Mouse (Mus musculus): ENCODE results near the gene Htra2. TPM values are rescaled to one million over a fixed set of nuclear protein-coding genes. Genes with fewer than 3 reads are reported as not detected.

Gene Htra2
- polyA plus RNA-seq, 1 experiment from 2014 or later: 76.6 TPM

- Histone ChIP-seq H3K27ac (0 out of 2 replicates have a peak overlapping the region, but pooled peaks have one; percentile 4), H3K4me3 (no peak overlapping the region), H3K9me3 (no peaks in the 10 kb centered on the region), H3K27me3 (peaks cover 3% of the 10 kb centered on the region; the same call in 1 of the 2 replicates), H3K36me3 (no peaks in the 10 kb centered on the region), H3K4me2 (no peak overlapping the region; the same call in 1 of the 2 replicates), H3K4me1 (peaks cover 21% of the 10 kb centered on the region), H3K9ac (no peak overlapping the region)
- 79% methylated on average over 8 of the region's 8 CpGs for WGBS
- no peak for ATAC-seq (ENCODE audit: borderline replicate concordance, extremely low read depth, low FRiP score, low TSS enrichment)
Observed at GRCm38 (mm10) chr6:83027293-83027692, 27.8 kb downstream of the Htra2 start.

GRCm38 (mm10) chr6:83025221-83025620 is 29.9 kb downstream of the Htra2 start:
- no peaks in the 10 kb centered on the region for H3K27me3 ChIP-seq
- H3K27ac ChIP-seq: no peak overlapping the region
- 92% methylated on average over 4 of the region's 4 CpGs for WGBS
- H3K4me2 ChIP-seq: no peak overlapping the region
- no peak overlapping the region for H3K9ac ChIP-seq
- ATAC-seq (ENCODE audit: borderline replicate concordance, extremely low read depth, low FRiP score, low TSS enrichment): no peak
- H3K4me3 ChIP-seq: no peak overlapping the region
- no peaks in the 10 kb centered on the region for H3K9me3 ChIP-seq
- peaks cover 10% of the 10 kb centered on the region for H3K4me1 ChIP-seq
- no peaks in the 10 kb centered on the region for H3K36me3 ChIP-seq

GRCm38 (mm10) chr6:83024421-83024820 is 30.7 kb downstream of the Htra2 start:
- Histone ChIP-seq H3K4me3 (no peak overlapping the region), H3K4me1 (peaks cover 8% of the 10 kb centered on the region), H3K9ac (no peak overlapping the region), H3K27ac (no peak overlapping the region), H3K4me2 (no peak overlapping the region), H3K36me3 (no peaks in the 10 kb centered on the region), H3K9me3 (no peaks in the 10 kb centered on the region), H3K27me3 (no peaks in the 10 kb centered on the region)
- WGBS: 56% methylated on average over 4 of the region's 4 CpGs
- no peak for ATAC-seq (ENCODE audit: borderline replicate concordance, extremely low read depth, low FRiP score, low TSS enrichment)

- Histone ChIP-seq H3K4me3 (no peak overlapping the region), H3K4me2 (no peak overlapping the region), H3K27ac (no peak overlapping the region), H3K27me3 (no peaks in the 10 kb centered on the region), H3K9me3 (no peaks in the 10 kb centered on the region), H3K4me1 (peaks cover 8% of the 10 kb centered on the region), H3K36me3 (no peaks in the 10 kb centered on the region), H3K9ac (no peak overlapping the region)
- 90% methylated on average over 2 of the region's 2 CpGs for WGBS
- no peak for ATAC-seq (ENCODE audit: borderline replicate concordance, extremely low read depth, low FRiP score, low TSS enrichment)
Observed at GRCm38 (mm10) chr6:83023786-83024185, 31.3 kb downstream of the Htra2 start.

- Histone ChIP-seq H3K4me1 (peaks cover 7% of the 10 kb centered on the region), H3K27me3 (no peaks in the 10 kb centered on the region), H3K9ac (no peak overlapping the region), H3K4me2 (no peak overlapping the region), H3K4me3 (no peak overlapping the region), H3K27ac (no peak overlapping the region), H3K36me3 (no peaks in the 10 kb centered on the region), H3K9me3 (no peaks in the 10 kb centered on the region)
- WGBS: 83% methylated on average over 9 of the region's 9 CpGs
- ATAC-seq (ENCODE audit: borderline replicate concordance, extremely low read depth, low FRiP score, low TSS enrichment): no peak
Observed at GRCm38 (mm10) chr6:83023008-83023407, 32.1 kb downstream of the Htra2 start.

GRCm38 (mm10) chr6:83020836-83021593 is 34.1 kb downstream of the Htra2 start:
- no peak overlapping the region for H3K4me2 ChIP-seq
- no peaks in the 10 kb centered on the region for H3K9me3 ChIP-seq
- no peaks in the 10 kb centered on the region for H3K27me3 ChIP-seq
- ATAC-seq (ENCODE audit: borderline replicate concordance, extremely low read depth, low FRiP score, low TSS enrichment): no peak
- WGBS: 77% methylated on average over 4 of the region's 4 CpGs
- no peak overlapping the region for H3K4me3 ChIP-seq
- no peak overlapping the region for H3K9ac ChIP-seq
- no peaks in the 10 kb centered on the region for H3K36me3 ChIP-seq
- no peaks in the 10 kb centered on the region; the same call in 1 of the 2 replicates for H3K4me1 ChIP-seq
- no peak overlapping the region for H3K27ac ChIP-seq

- ATAC-seq (ENCODE audit: borderline replicate concordance, extremely low read depth, low FRiP score, low TSS enrichment): no peak
- no peak overlapping the region for H3K27ac ChIP-seq
- 81% methylated on average over 6 of the region's 6 CpGs for WGBS
Observed at GRCm38 (mm10) chr6:83020121-83020520, 35.0 kb downstream of the Htra2 start.

GRCm38 (mm10) chr6:83019044-83019443 is 36.0 kb downstream of the Htra2 start:
- ATAC-seq (ENCODE audit: borderline replicate concordance, extremely low read depth, low FRiP score, low TSS enrichment): no peak
- Histone ChIP-seq H3K27ac (no peak overlapping the region), H3K9ac (no peak overlapping the region), H3K36me3 (no peaks in the 10 kb centered on the region), H3K4me3 (no peak overlapping the region), H3K4me1 (no peaks in the 10 kb centered on the region; the same call in 1 of the 2 replicates), H3K27me3 (no peaks in the 10 kb centered on the region), H3K4me2 (no peak overlapping the region), H3K9me3 (no peaks in the 10 kb centered on the region)
- WGBS: 56% methylated on average over 3 of the region's 3 CpGs

More at GRCm38 (mm10) chr6:83020121-83020520, 35.0 kb downstream of the Htra2 start:
- no peak overlapping the region for H3K4me2 ChIP-seq
- no peaks in the 10 kb centered on the region; the same call in 1 of the 2 replicates for H3K4me1 ChIP-seq
- no peaks in the 10 kb centered on the region for H3K36me3 ChIP-seq
- no peaks in the 10 kb centered on the region for H3K27me3 ChIP-seq
- H3K9ac ChIP-seq: no peak overlapping the region
- H3K9me3 ChIP-seq: no peaks in the 10 kb centered on the region
- no peak overlapping the region for H3K4me3 ChIP-seq

GRCm38 (mm10) chr6:83017190-83017589 is 37.9 kb downstream of the Htra2 start:
- 21% methylated on average over 3 of the region's 3 CpGs for WGBS
- no peak overlapping the region for H3K4me2 ChIP-seq
- no peak overlapping the region for H3K27ac ChIP-seq
- H3K36me3 ChIP-seq: no peaks in the 10 kb centered on the region
- H3K4me1 ChIP-seq: no peaks in the 10 kb centered on the region
- H3K4me3 ChIP-seq: no peak overlapping the region
- H3K27me3 ChIP-seq: no peaks in the 10 kb centered on the region
- H3K9ac ChIP-seq: no peak overlapping the region
- no peak for ATAC-seq (ENCODE audit: borderline replicate concordance, extremely low read depth, low FRiP score, low TSS enrichment)
- H3K9me3 ChIP-seq: no peaks in the 10 kb centered on the region

GRCm38 (mm10) chr6:83015749-83016148 is 39.3 kb downstream of the Htra2 start:
- no peak overlapping the region for H3K4me2 ChIP-seq
- H3K4me1 ChIP-seq: no peaks in the 10 kb centered on the region
- H3K4me3 ChIP-seq: no peak overlapping the region
- 89% methylated on average over 2 of the region's 2 CpGs for WGBS
- ATAC-seq (ENCODE audit: borderline replicate concordance, extremely low read depth, low FRiP score, low TSS enrichment): no peak
- H3K27me3 ChIP-seq: no peaks in the 10 kb centered on the region
- H3K9me3 ChIP-seq: no peaks in the 10 kb centered on the region
- no peaks in the 10 kb centered on the region for H3K36me3 ChIP-seq
- H3K27ac ChIP-seq: no peak overlapping the region
- no peak overlapping the region for H3K9ac ChIP-seq

- H3K36me3 ChIP-seq: no peaks in the 10 kb centered on the region
- no peak; the same call in 1 of the 2 replicates for ATAC-seq (ENCODE audit: borderline replicate concordance, extremely low read depth, low FRiP score, low TSS enrichment)
- H3K9ac ChIP-seq: no peak overlapping the region
- H3K9me3 ChIP-seq: no peaks in the 10 kb centered on the region
- H3K27me3 ChIP-seq: no peaks in the 10 kb centered on the region
- no peak overlapping the region for H3K27ac ChIP-seq
- 51% methylated on average over 12 of the region's 12 CpGs for WGBS
- no peak overlapping the region for H3K4me3 ChIP-seq
- no peak overlapping the region for H3K4me2 ChIP-seq
- H3K4me1 ChIP-seq: 0 out of 2 replicates have a peak, but pooled peaks cover 5% of the 10 kb centered on the region
Observed at GRCm38 (mm10) chr6:83014482-83015466, 40.3 kb downstream of the Htra2 start.

Measured in lung, embryonic 15.5 days (tissue).